Mouse (Mus musculus) E14TG2a.4 (cell line): ENCODE results near the gene Nedd9.

Experiments used
- CTCF ChIP-seq: conservative IDR thresholded peaks from 2 replicates; pipeline ENCODE4 v1.5.1; 2014; ENCODE audit warnings: low read length
- NANOG ChIP-seq: IDR thresholded peaks from 2 replicates; pipeline ENCODE4 v1.6.1; 2014; ENCODE audit warnings: borderline replicate concordance, low read length, mixed read lengths
- POU5F1 ChIP-seq: IDR thresholded peaks from 2 replicates; pipeline ENCODE4 v1.6.1; 2014; ENCODE audit warnings: low read length, borderline replicate concordance

GRCm38 (mm10) chr13:41359330-41360215 lies 127.6 kb downstream of the Nedd9 start:
- TF ChIP-seq POU5F1 (no peak), CTCF (no peak), NANOG (no peak)
